Mouse (Mus musculus) gonadal fat pad, adult 2 months (tissue): ENCODE results near the gene Sash1. TPM values are rescaled to one million over a fixed set of nuclear protein-coding genes. Genes with fewer than 3 reads are reported as not detected.

Experiments used
- DNase-seq: peaks from one replicate; pipeline ENCODE4 v3.0.0-alpha.2; 2012; ENCODE audit warnings: low read depth
- polyA plus RNA-seq: library from polyadenylated mRNA; depleted of rRNA; stranded (reverse); fragments of >200 nt; gene quantifications from 2 replicates; pipeline ENCODE4 v1.2.3, GENCODE M21; 2012; rRNA removed

Sash1 gene
- 19.3 and 21.4 TPM in 2 replicates for polyA plus RNA-seq

DNA sequence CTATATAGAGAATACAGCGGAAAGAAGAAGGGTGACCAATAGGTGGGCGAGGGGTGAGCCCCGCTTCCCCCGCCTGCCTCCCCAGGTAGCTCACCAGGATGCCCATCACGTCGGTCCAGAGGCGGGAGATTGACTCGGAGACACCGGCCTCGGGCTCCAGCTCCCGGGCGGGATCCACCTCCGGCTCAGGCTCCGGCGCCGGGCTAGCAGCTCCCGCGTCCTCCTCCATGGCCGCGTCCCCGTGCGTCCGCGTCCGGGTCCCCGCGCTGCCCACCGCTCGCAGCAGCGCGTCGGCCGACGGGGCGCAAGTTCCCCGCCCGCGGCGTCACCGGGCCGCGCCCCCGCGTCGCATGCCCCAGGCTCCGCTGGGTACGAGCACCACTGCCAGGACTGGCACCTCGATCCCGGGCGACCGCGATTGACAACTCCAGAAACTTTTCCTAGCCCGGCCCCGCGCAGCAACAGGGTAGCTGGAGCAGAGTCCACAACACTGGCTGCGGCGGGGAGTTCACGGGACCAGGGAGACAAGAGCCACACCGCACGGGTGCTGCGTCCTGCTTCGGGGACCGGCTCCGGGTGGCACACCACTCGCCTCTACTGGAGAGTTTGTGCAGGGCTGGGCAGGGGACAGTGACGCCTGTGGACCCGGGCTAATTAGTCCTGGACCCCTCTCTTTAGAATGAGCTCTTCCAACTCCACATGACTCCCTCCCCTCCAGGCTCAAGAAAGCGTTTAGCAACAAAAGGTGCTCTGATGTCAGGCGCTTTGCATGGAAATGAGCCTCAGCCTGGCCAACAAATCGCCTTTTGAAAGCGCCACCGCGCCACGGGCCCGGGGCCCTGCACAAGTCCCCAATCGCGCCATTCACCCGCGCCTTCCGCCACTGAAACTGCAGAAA is at the start of gene Sash1:
TSS of gene Sash1 (minus strand) at position 441 of the 898 bp plus-strand sequence.
- DNase-seq = peak; percentile 61

GRCm38 (mm10) chr10:8935601-8936000 is 49.7 kb upstream of the Sash1 start:
- no peak for DNase-seq

- no peak for DNase-seq
Measured at GRCm38 (mm10) chr10:8933451-8934372, 47.8 kb upstream of the Sash1 start.

DNA sequence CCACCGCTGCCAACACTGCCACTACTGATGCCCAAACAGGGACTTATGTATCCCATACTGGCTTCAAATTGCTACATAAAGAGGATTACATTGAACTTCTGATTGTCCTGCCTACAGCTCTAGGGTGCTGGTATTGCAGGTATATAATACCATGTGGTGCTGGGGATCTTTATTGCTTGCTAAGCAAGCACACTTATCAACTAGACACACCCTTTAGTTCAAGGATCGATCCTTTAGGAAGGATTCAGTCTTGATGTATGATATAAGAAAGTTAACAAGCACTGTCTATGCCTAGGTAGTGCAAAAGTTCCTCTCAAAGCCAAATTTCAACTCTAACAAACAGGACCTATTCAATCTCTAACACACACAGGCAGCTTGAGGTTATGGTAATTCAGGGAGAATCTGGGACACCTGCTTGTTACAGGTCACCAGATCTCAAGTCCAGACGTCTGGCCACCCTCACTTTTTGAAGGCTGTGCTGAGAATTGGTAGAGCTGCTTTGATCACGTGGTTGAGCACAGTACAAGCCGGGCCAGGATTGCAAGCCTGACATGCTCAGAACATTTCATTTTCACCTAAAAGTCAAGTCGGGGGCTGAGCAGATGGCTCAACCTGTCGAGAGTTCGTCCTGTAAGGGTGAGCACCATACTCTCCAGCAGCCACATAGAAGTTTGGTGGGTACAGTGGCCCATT is 45.8 kb upstream of the Sash1 start:
- no peak for DNase-seq

GRCm38 (mm10) chr10:8930672-8931071 is 44.8 kb upstream of the Sash1 start:
- no peak for DNase-seq

DNA sequence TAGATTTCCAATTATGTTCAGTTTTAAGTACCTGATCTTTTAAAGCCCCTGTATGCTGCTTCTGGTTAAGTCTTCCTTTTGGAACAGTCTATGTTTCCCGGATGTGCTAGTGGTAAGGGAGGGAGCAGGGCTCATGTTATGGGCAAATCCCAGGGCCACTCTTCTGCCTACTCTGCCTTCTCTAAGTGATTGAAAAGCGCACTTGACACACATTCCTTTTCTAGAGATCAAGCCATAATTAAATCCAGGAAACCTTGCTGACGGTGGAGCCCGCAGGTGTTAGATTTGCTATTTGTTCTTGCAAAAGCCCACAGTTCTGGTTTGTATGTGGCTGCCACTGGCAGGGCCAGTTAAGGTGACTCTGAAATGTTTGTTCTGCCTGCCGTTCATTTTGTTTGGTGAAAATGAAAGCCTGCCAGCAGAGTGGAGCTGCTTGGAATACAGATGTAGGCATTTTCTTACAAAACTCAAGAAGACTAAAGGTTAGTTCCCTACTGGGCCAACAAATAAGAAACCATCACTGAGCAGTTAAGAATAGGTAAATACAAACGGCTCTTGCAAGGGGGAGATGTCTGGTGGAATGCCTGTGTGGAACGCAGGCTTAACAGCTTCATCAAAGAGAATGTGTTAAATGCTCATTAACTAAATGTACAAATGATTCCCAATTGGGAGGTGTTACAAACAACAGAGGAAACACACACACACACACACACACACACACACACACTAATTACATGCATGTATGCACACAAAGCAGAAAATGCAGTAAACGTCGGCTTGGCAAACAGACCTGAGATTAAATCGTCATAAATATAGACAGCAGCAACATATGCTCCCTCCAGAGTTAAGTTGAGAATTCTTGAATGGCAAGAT is 43.1 kb upstream of the Sash1 start:
- DNase-seq = no peak

DNA sequence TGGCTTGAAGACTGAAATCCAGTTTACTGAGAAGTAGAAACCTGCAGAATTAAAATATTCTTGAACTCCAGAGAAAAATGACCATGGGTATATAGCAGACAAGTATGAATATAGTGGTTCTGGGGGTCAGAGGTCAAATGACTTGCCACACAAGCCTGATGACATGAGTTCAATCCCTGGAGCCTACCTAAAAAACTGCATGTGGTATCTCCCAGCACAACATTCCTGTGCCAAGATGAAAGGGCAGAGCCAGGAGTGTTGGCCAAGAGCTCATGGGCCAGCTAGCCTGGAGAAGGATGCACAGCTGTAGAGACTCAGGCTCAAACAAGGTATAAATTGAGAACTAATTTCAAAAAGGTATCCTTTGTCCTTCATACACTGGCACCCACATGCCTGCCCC is 42.4 kb upstream of the Sash1 start:
- no peak for DNase-seq

DNA sequence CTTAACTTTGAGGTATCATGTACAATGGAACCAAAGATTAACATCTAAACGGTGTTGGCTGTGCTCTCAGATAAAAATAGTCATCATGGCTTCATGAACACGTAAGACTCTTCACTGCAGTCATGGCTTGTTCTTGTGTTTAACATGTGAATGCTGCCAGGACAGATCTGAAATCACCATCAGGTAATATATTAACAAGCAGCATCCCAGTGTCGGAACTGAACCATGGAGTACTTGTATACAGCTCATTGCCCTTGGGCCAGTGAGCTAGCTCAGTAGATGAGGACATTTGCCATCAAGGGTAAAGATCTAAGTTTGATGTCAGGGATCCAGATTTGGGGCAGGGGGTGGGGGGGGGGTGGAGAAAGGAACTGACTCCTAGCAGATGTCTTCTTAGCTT is 41.0 kb upstream of the Sash1 start:
- no peak for DNase-seq

- DNase-seq = no peak
Measured at GRCm38 (mm10) chr10:8926295-8926694, 40.4 kb upstream of the Sash1 start.

DNA sequence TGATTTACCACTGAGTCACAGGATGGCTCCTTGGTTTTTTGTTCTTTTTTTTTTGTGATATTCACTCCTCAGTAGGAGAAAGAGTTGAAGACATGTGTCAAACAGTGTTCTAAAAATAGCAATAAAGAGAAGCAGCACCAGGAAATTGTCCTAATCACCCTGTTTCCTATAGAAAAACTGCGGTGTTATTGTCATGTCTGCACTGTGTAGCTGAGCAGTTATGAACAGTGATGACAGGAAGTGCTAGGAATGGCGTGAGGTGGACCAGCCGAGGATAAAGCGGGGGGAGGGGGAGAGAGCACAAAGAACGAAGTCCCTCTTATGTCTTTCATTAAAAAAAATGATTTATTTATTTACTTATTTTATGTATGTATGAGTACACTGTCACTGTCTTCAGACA is 39.4 kb upstream of the Sash1 start:
- no peak for DNase-seq

DNA sequence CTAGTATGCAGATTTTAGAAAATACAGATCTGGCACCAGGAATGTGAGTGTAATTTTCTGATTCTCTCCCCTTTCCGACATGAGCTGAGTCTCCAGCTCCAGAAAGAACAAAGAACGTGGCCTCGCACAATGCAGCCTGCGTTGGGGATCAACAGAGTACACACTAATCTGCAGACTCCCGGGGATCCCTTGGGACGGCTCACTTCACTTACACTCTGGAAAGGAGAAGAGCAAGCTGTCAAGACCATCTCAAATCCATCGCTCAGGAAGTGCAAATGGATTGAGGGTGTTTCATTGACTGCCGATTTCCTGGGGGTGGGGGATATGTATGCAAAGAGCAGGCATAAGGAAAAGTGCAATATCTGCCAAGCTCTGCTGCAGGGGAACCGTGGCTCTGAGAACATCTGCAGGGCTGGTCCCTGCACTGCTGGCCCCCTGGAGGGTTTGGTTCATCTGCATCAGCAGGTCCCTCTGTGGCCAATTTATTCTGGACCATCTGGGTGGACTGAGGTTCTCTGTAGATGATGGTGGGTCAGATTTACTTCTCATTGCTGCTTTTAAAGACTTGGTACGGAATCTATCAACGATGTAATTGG is 35.3 kb upstream of the Sash1 start:
- no peak for DNase-seq

DNA sequence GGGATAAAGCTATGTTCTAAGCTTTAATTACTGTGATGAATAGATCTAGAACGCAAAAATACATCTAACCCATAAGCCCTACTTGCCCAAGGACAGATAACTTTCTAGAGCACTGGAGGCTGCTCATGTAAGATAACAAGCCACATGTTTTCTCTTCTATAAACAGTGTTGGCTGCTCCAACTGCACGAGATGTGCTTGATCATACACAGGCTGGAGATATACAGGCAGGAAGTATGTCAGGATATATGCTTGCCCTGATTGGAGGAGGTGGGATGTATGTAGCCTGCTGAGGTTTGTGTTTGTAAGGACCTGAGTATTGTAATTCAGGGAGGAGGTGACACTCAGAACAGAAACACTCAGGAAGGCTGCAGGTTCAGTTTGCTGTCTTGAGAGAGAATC is 31.9 kb upstream of the Sash1 start:
- no peak for DNase-seq

DNA sequence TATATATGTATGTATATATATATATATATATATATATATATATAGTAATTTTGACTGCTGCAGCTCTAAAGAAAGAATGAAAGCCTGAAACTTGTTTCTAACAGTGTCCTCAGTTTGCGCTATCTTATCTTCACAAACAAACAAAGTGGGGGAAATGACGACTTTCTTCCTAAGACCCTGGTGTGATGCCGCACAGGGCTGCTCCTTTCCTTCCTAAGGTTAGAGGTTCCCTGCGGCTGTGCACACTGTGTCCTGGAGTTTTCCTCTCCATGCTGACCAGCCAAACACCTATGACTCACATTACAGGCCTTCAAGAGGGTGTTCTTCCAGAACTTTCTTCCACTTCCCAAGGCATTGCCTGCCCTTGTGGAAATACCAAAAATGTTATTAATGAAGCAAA is 31.5 kb upstream of the Sash1 start:
- no peak for DNase-seq

DNA sequence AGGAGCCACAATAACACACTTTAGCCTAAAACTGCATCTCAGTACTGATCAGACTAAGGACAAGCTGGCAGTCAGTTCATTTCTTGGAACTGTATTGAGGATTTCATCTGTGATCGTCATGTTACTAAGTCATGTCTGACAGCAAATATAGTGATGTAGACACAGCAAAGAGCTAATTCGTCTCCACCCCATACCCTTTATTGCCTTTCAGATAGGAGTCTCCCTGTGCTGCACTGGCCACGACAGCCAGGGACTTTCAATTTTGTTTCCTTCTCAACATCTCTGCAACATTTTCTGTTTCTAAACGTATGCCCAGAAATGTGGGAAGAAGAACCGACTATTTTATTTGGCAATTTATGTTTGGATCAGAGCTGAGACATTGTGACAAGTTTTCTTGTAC is 29.9 kb upstream of the Sash1 start:
- DNase-seq = no peak

DNA sequence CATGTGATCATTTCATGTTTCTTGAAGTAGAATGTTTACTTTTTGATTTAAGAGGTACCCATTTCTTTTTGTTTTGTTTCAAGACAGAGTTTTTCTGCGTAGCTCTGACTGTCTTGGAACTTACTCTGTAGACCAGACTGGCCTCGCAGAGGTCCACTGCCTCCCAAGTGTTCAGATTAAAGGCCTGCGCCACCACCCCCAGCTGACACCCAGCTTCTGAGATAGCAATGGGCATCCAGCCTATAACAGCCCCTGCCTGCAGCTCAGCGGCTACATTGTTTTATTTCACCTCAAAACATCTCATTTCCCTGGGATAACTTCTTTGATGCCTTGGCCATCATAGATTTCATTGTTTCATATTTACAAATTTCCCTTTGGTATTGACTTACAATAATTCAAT is 28.0 kb upstream of the Sash1 start:
- no peak for DNase-seq

- DNase-seq = no peak
Measured at GRCm38 (mm10) chr10:8912706-8913275, 26.9 kb upstream of the Sash1 start.

- no peak for DNase-seq
Measured at GRCm38 (mm10) chr10:8912213-8912612, 26.3 kb upstream of the Sash1 start.

- DNase-seq = no peak
Measured at GRCm38 (mm10) chr10:8910237-8910990, 24.5 kb upstream of the Sash1 start.

GRCm38 (mm10) chr10:8903086-8903485 is 17.2 kb upstream of the Sash1 start:
- no peak for DNase-seq

DNA sequence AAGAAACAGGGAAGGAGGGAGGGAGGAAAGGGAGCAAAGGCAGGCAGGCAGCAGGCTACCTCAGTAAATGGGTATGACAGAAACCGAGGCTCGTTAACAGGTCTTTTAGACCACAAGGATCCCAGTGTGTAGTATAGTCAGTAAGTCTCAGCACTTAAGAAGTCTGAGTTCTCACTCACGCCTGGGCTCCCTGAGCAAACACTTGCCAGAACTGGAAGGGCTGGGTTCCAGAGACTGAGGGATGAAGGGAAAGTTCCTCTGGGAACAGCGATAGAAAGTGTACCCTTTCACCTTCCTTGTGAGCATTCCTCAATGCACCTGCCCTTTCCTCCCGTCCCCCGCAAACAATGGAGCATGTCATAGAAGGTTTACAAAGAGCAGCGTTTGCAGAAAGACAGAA is 16.5 kb upstream of the Sash1 start:
- no peak for DNase-seq
